Mouse (Mus musculus) ES-Bruce4 (cell line): ENCODE measurements at regions not wholly inside any gene's neighbourhood (a gene's known extent, or its start where the extent isn't known, plus 50 kb on each side); places are given as distances from the start of the nearest gene placed in this dataset.

Experiments
- CTCF ChIP-seq: IDR thresholded peaks from one replicate; pipeline ENCODE4 v1.8.1; 2011; ENCODE audit warnings: low read depth, low read length
- EP300 ChIP-seq: IDR thresholded peaks from 2 replicates; pipeline ENCODE4 v1.6.1; 2011; ENCODE audit warnings: low read depth, low read length; ENCODE audit not compliant: insufficient read depth
- POLR2A ChIP-seq: IDR thresholded peaks from one replicate; pipeline ENCODE4 v1.8.1; 2011; ENCODE audit warnings: low read length; ENCODE audit not compliant: insufficient read depth

DNA sequence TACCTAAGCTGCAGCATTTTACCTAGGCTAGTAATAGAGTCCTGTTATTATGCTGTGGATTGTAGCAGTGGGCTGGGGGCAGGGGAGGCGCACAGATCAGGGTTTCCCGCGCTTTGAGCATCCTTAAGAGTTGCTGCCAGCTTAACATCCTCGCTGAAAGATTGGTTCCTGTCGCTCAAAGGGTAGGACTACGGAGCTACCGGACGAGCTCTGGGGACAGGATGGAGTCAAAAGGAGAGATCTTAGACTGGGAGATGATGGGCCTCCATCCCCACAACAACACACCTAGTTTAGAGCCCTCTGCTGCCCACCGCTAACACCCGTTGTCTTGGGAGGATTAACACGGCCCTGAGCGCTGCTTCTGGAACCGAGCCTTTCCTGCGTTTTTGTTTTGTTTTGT, 157.9 kb upstream of the Cypt12 start:
- no peak for TF ChIP-seq CTCF
- no peak for TF ChIP-seq POLR2A
- TF ChIP-seq EP300: no peak
